In the genomic region with DNA sequence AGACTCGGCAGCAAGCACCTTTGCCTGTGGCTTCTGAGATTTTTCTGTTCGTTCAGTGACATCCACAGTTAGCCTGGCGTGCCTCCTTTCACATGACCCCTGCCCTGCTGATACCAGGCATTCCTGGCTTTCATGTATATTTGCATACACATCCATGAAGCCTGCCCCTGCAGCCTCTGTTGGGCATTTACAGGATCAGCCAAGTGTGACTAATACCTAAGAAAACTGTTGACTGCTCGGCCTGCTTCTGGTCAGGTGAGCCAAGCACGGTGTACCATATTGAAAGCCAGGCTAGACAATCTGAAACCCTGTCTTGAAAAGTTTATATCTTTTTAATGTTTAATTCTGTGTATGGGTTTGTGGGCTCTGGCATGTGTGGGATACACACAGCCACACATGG, we compare ENCODE assay signal across 23 mouse cellular contexts. TPM values are rescaled to one million over a fixed set of nuclear protein-coding genes. Genes with fewer than 3 reads are reported as not detected.
A peak's percentile ranks its signal among the peaks of the same experiment; 100 is the strongest.
DNase-seq lines count a peak whose midpoint lies in the region; ATAC-seq and TF ChIP-seq lines count a peak whose summit lies in the region.
"Had no signal": no experiment of that assay in that cellular context is flagged by ENCODE, and none has a peak within 500 bp of the region (broad histone marks: within the 10 kb centered on the region; RNA-seq: fewer than 3 reads in every experiment).

No protein-coding gene starts in this region.

- peaks cover 16% of the 10 kb centered on the region for H3K4me1 ChIP-seq in heart, embryonic 13.5 days
- no peaks in the 10 kb centered on the region for H3K4me1 ChIP-seq in kidney, adult 2 months (ENCODE audit: control insufficient read depth, insufficient read depth, low read length)
- 0 out of 2 replicates have a peak, but pooled peaks cover 11% of the 10 kb centered on the region for H3K4me1 ChIP-seq in kidney, postnatal 0 days (replicated peaks; ENCODE audit: insufficient read depth, low read length)
- H3K4me1 ChIP-seq: embryonic facial prominence, embryonic 15.5 days; hindbrain, embryonic 15.5 days had no signal

- DNase-seq in heart, adult 11 months: no peak
- DNase-seq in kidney, adult 2 months: peak; percentile 39
- no peak for DNase-seq in kidney, adult 9 months
- peak; percentile 29 for DNase-seq in A20 (ENCODE audit: low read depth, low spot score)
- peak; percentile 40 for DNase-seq in kidney, postnatal 0 days (ENCODE audit: low spot score)
- DNase-seq in right cerebral cortex, postnatal 14 days: no peak
- DNase-seq in layer of hippocampus, adult 9-11 months: no peak
- DNase-seq: adrenal gland, postnatal 36 days; cerebellum, adult 2 months; cerebellum, postnatal 36 days; gastrocnemius, postnatal 36 days; heart, postnatal 14 days; lung, adult 2 months; right cerebral cortex, postnatal 25 days; thymus, adult 2 months had no signal

- TF ChIP-seq CTCF in kidney, adult 2 months (conservative IDR thresholded peaks at IDR 0.05; ENCODE audit: insufficient read depth, insufficient read length, low read depth, low read length): no peak; the same call in 1 of the 2 replicates
- peak; percentile 48 for TF ChIP-seq CTCF in kidney, postnatal 0 days (IDR thresholded peaks at IDR 0.05; ENCODE audit: low read depth)

- no peak overlapping the region for H3K4me3 ChIP-seq in heart, embryonic 13.5 days
- H3K4me3 ChIP-seq in kidney, adult 2 months (ENCODE audit: insufficient read depth, low read depth, low read length): no peak overlapping the region
- H3K4me3 ChIP-seq in kidney, postnatal 0 days (replicated peaks; ENCODE audit: low read depth, low read length): no peak overlapping the region
- H3K4me3 ChIP-seq: embryonic facial prominence, embryonic 15.5 days; hindbrain, embryonic 15.5 days; limb, embryonic 10.5 days; midbrain, embryonic 13.5 days had no signal

- no peak overlapping the region for H3K9ac ChIP-seq in heart, embryonic 13.5 days
- no peak overlapping the region for H3K9ac ChIP-seq in kidney, postnatal 0 days (ENCODE audit: low read depth, low read length)
- H3K9ac ChIP-seq: embryonic facial prominence, embryonic 15.5 days; hindbrain, embryonic 15.5 days; midbrain, embryonic 13.5 days had no signal

- no peak overlapping the region for H3K4me2 ChIP-seq in heart, embryonic 13.5 days
- no peak overlapping the region for H3K4me2 ChIP-seq in kidney, postnatal 0 days (ENCODE audit: low read length)
- H3K4me2 ChIP-seq: embryonic facial prominence, embryonic 15.5 days; hindbrain, embryonic 15.5 days; midbrain, embryonic 13.5 days had no signal

- peak overlapping the region; percentile 32 for H3K27ac ChIP-seq in heart, embryonic 13.5 days (replicated peaks)
- no peak overlapping the region; the same call in 1 of the 2 replicates for H3K27ac ChIP-seq in kidney, adult 2 months (ENCODE audit: insufficient read depth, low read depth, low read length)
- H3K27ac ChIP-seq in kidney, postnatal 0 days: peak overlapping the region; percentile 42; the same call in 1 of the 2 replicates
- H3K27ac ChIP-seq: embryonic facial prominence, embryonic 15.5 days; hindbrain, embryonic 15.5 days; limb, embryonic 10.5 days; midbrain, embryonic 13.5 days had no signal

- no peak for TF ChIP-seq POLR2A in kidney, adult 2 months (IDR thresholded peaks at IDR 0.05; ENCODE audit: low read depth, low read length)

- H3K36me3 ChIP-seq in heart, embryonic 13.5 days: peaks cover 43% of the 10 kb centered on the region
- H3K36me3 ChIP-seq in kidney, adult 2 months (ENCODE audit: control insufficient read depth, insufficient read depth, low read length): peaks cover 2% of the 10 kb centered on the region; the same call in 1 of the 2 replicates
- peaks cover 33% of the 10 kb centered on the region for H3K36me3 ChIP-seq in kidney, postnatal 0 days (ENCODE audit: insufficient read depth, low read length)

- 74% methylated on average over 5 of the region's 5 CpGs for WGBS in heart, embryonic 13.5 days
- WGBS in kidney, adult 2 months: 31% methylated on average over 5 of the region's 5 CpGs
- WGBS in kidney, postnatal 0 days: 65% methylated on average over 5 of the region's 5 CpGs

- no peaks in the 10 kb centered on the region for H3K27me3 ChIP-seq in heart, embryonic 13.5 days (replicated peaks)
- H3K27me3 ChIP-seq in kidney, adult 2 months (replicated peaks; ENCODE audit: control insufficient read depth, insufficient read depth, low read length): no peaks in the 10 kb centered on the region
- no peaks in the 10 kb centered on the region for H3K27me3 ChIP-seq in kidney, postnatal 0 days (ENCODE audit: insufficient read depth, low read length)
- H3K27me3 ChIP-seq: embryonic facial prominence, embryonic 15.5 days; hindbrain, embryonic 15.5 days; midbrain, embryonic 13.5 days had no signal

- ATAC-seq in heart, embryonic 13.5 days (ENCODE audit: extremely low read depth, insufficient number of reproducible peaks, low FRiP score, low TSS enrichment): no peak
- peak; percentile 73; the same call in 1 of the 2 replicates for ATAC-seq in kidney, postnatal 0 days (replicated peaks; ENCODE audit: low FRiP score, low read depth)
- ATAC-seq: forebrain, embryonic 16.5 days; midbrain, embryonic 13.5 days had no signal

- H3K9me3 ChIP-seq in heart, embryonic 13.5 days: no peaks in the 10 kb centered on the region
- H3K9me3 ChIP-seq in kidney, postnatal 0 days (replicated peaks; ENCODE audit: low read length): no peaks in the 10 kb centered on the region
- H3K9me3 ChIP-seq: embryonic facial prominence, embryonic 15.5 days; hindbrain, embryonic 15.5 days; limb, embryonic 10.5 days; midbrain, embryonic 13.5 days had no signal

RNA-seq across cellular contexts. Expression of gene Tfip11, which starts 9.7 kb away (rescaled TPM):
- 17.8 and 19.4 TPM in 2 replicates for polyA plus RNA-seq in heart, embryonic 13.5 days (2015; fragmentation: Nextera tagmentation; extraction: Ambion mirVana)
- 26.7 and 29.1 TPM in 2 replicates for polyA plus RNA-seq in kidney, adult 2 months (2012; rRNA removed)
- 19.8 and 23.5 TPM in 2 replicates for polyA plus RNA-seq in kidney, postnatal 0 days (2015; fragmentation: Nextera tagmentation; extraction: Ambion mirVana)

RNA-seq across cellular contexts. Expression of gene Srrd, which starts 26.4 kb away (rescaled TPM):
- 24.0 and 25.8 TPM in 2 replicates for polyA plus RNA-seq in heart, embryonic 13.5 days (2015; fragmentation: Nextera tagmentation; extraction: Ambion mirVana)
- polyA plus RNA-seq in kidney, adult 2 months (2012; rRNA removed): 31.2 and 39.3 TPM in 2 replicates
- polyA plus RNA-seq in kidney, postnatal 0 days (2015; fragmentation: Nextera tagmentation; extraction: Ambion mirVana): 26.3 and 30.0 TPM in 2 replicates

RNA-seq across cellular contexts. Expression of gene Hps4, which starts 26.4 kb away (rescaled TPM):
- 18.5 and 19.2 TPM in 2 replicates for polyA plus RNA-seq in heart, embryonic 13.5 days (2015; fragmentation: Nextera tagmentation; extraction: Ambion mirVana)
- polyA plus RNA-seq in kidney, adult 2 months (2012; rRNA removed): 43.5 and 54.3 TPM in 2 replicates
- polyA plus RNA-seq in kidney, postnatal 0 days (2015; fragmentation: Nextera tagmentation; extraction: Ambion mirVana): 25.3 and 28.0 TPM in 2 replicates

RNA-seq across cellular contexts. Expression of gene Gm6583, which starts 39.4 kb away (rescaled TPM):
- 0.06 and 0.07 TPM in 2 replicates for polyA plus RNA-seq in heart, embryonic 13.5 days (2015; fragmentation: Nextera tagmentation; extraction: Ambion mirVana)
- polyA plus RNA-seq in kidney, adult 2 months (2012; rRNA removed): not detected in 2 replicates
- 0.08 and 0.10 TPM in 2 replicates for polyA plus RNA-seq in kidney, postnatal 0 days (2015; fragmentation: Nextera tagmentation; extraction: Ambion mirVana)
- polyA plus RNA-seq: cerebellum, adult 2 months; liver, adult 2 months; lung, adult 2 months; spleen, adult 2 months; thymus, adult 2 months had no signal

RNA-seq across cellular contexts. Expression of gene Tpst2, which starts 40.0 kb away (rescaled TPM):
- 36.8 and 37.5 TPM in 2 replicates for polyA plus RNA-seq in heart, embryonic 13.5 days (2015; fragmentation: Nextera tagmentation; extraction: Ambion mirVana)
- polyA plus RNA-seq in kidney, adult 2 months (2012; rRNA removed): 37.6 and 42.0 TPM in 2 replicates
- polyA plus RNA-seq in kidney, postnatal 0 days (2015; fragmentation: Nextera tagmentation; extraction: Ambion mirVana): 63.8 and 65.5 TPM in 2 replicates

Comparison
In these comparisons a context has a peak if more than half of its experiments do, and no peak if none do; other contexts are left out.
1. DNase-seq: peak in kidney, adult 2 months (single experiment), A20 (single experiment) and kidney, postnatal 0 days (single experiment); none in heart, adult 11 months (single experiment), kidney, adult 9 months (single experiment), right cerebral cortex, postnatal 14 days (single experiment) and layer of hippocampus, adult 9-11 months (single experiment).